Mouse (Mus musculus) embryonic facial prominence, embryonic 12.5 days (tissue): ENCODE results near the gene Oca2. TPM values are rescaled to one million over a fixed set of nuclear protein-coding genes. Genes with fewer than 3 reads are reported as not detected.

Source experiments
- ATAC-seq: fragments of 200-750 bp; cut with Nextera tagmentation; 2 replicates; pipeline ENCODE4 v1.8.0; 2017; ENCODE audit not compliant: insufficient number of reproducible peaks, insufficient read depth, low FRiP score, low TSS enrichment
- H3K27ac ChIP-seq: fragments of 300-500 bp; sonication (generic); 2 replicates; pipeline ENCODE4 v1.5.1; 2016; ENCODE audit warnings: mild to moderate bottlenecking
- H3K27me3 ChIP-seq: fragments of 300-500 bp; sonication (generic); 2 replicates; pipeline ENCODE4 v1.6.1; 2016; ENCODE audit warnings: mild to moderate bottlenecking, moderate library complexity
- H3K36me3 ChIP-seq: fragments of 300-500 bp; sonication (generic); 2 replicates; pipeline ENCODE4 v1.6.1; 2016; ENCODE audit warnings: mild to moderate bottlenecking
- H3K4me1 ChIP-seq: fragments of 300-500 bp; sonication (generic); 2 replicates; pipeline ENCODE4 v1.6.1; 2016
- H3K4me2 ChIP-seq: fragments of 300-500 bp; sonication (generic); replicated peaks from 2 replicates; pipeline ENCODE4 v1.6.1; 2016; ENCODE audit warnings: mild to moderate bottlenecking, moderate library complexity
- H3K4me3 ChIP-seq: fragments of 300-500 bp; sonication (generic); 2 replicates; pipeline ENCODE4 v1.5.1; 2016; ENCODE audit warnings: mild to moderate bottlenecking
- H3K9ac ChIP-seq: fragments of 300-500 bp; sonication (generic); 2 replicates; pipeline ENCODE4 v1.6.1; 2016; ENCODE audit warnings: mild to moderate bottlenecking, moderate library complexity
- H3K9me3 ChIP-seq: fragments of 300-500 bp; sonication (generic); 2 replicates; pipeline ENCODE4 v1.6.1; 2016; ENCODE audit warnings: mild to moderate bottlenecking, moderate library complexity
- WGBS: fragments of 180-500 bp; shearing (Covaris S2); methylation state at CpG from one replicate; pipeline ENCODE4 v1.1.7; 2016; 5-methylcytosine and 5-hydroxymethylcytosine counted together
- polyA plus RNA-seq: library from polyadenylated mRNA; unstranded; fragments of >200 nt; fragmentation: Nextera tagmentation; extraction: Ambion mirVana; gene quantifications from 2 replicates; pipeline ENCODE4 v1.2.1, GENCODE M21; 2016

Gene Oca2
- polyA plus RNA-seq, 1 experiment from 2014 or later: 1.9 TPM

DNA sequence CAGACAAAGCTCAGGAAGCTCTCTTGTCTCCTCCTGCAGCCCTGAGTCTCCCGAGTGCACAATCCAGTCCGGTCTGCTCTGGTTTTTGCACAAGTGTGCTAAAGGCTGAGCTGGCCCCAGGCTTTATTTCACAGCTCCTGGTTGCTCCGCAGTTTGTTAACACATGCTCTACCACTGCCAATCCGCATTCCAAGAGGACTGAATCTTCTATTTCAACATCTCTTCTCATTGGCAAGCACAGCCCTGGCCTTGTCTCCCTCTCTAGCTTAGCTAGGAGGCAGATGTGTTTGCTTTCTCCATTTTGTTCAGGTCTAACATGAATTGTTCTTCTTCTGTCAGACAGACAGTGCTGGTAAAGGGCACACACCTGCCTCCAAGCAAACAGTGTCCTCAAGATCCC, 309.7 kb downstream of the Oca2 start:
- no peaks in the 10 kb centered on the region for H3K36me3 ChIP-seq
- peaks cover 3% of the 10 kb centered on the region; the same call in 1 of the 2 replicates for H3K4me1 ChIP-seq
- WGBS: 57% methylated on average over 4 of the region's 4 CpGs
- no peak for ATAC-seq
- H3K4me3 ChIP-seq: no peak overlapping the region
- no peak overlapping the region for H3K4me2 ChIP-seq
- no peak overlapping the region for H3K27ac ChIP-seq
- no peaks in the 10 kb centered on the region for H3K9me3 ChIP-seq
- H3K27me3 ChIP-seq: no peaks in the 10 kb centered on the region
- no peak overlapping the region for H3K9ac ChIP-seq

DNA sequence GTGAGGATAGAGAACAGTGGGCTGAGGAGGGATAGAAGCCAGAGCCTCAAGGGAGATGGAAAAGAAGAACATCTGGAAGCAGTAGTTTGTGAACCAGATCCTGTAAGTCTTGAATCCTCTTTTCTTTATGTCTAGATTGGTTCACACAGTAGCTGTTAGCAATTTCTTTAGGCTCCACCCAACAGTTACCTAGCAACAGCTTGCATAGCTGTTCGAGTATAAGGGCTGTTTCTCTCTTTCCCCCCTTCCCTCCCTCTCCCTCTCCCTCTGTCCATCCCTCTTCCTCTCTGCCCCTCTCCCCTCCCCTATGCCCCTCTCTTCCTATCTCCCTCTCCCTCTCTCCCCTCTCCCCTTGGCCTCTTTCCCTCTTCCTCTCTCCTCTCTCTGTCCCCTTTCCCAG, 312.2 kb downstream of the Oca2 start:
- no peak overlapping the region for H3K4me2 ChIP-seq
- H3K9ac ChIP-seq: no peak overlapping the region
- WGBS: 5% methylated on average over 1 of the region's 1 CpGs
- no peak overlapping the region for H3K4me3 ChIP-seq
- no peak overlapping the region for H3K27ac ChIP-seq
- H3K9me3 ChIP-seq: no peaks in the 10 kb centered on the region
- no peaks in the 10 kb centered on the region for H3K36me3 ChIP-seq
- ATAC-seq: no peak
- no peaks in the 10 kb centered on the region for H3K27me3 ChIP-seq
- H3K4me1 ChIP-seq: peaks cover 3% of the 10 kb centered on the region; the same call in 1 of the 2 replicates

Other genes with a start within 250 kb of the Oca2 start
- gene Nipa1, start 219.8 kb upstream of the Oca2 start, polyA plus RNA-seq: 9.9 and 10.0 TPM in 2 replicates
- 27.9 and 28.1 TPM in 2 replicates for gene Herc2, start 189.6 kb upstream of the Oca2 start, polyA plus RNA-seq